Mouse (Mus musculus) olfactory bulb, adult 2 months (tissue): ENCODE results near the gene Mtfr1l.

Source experiments
- CTCF ChIP-seq: fragments of 200-500 bp; IDR thresholded peaks from 2 replicates; pipeline ENCODE4 v1.5.1; 2012; ENCODE audit warnings: low read depth, mild to moderate bottlenecking, low read length, moderate library complexity; ENCODE audit not compliant: insufficient read depth
- POLR2A ChIP-seq: fragments of 200-500 bp; IDR thresholded peaks from 2 replicates; pipeline ENCODE4 v1.6.1; 2012; ENCODE audit warnings: mild to moderate bottlenecking, low read depth, low read length, moderate library complexity; ENCODE audit not compliant: insufficient read depth

DNA sequence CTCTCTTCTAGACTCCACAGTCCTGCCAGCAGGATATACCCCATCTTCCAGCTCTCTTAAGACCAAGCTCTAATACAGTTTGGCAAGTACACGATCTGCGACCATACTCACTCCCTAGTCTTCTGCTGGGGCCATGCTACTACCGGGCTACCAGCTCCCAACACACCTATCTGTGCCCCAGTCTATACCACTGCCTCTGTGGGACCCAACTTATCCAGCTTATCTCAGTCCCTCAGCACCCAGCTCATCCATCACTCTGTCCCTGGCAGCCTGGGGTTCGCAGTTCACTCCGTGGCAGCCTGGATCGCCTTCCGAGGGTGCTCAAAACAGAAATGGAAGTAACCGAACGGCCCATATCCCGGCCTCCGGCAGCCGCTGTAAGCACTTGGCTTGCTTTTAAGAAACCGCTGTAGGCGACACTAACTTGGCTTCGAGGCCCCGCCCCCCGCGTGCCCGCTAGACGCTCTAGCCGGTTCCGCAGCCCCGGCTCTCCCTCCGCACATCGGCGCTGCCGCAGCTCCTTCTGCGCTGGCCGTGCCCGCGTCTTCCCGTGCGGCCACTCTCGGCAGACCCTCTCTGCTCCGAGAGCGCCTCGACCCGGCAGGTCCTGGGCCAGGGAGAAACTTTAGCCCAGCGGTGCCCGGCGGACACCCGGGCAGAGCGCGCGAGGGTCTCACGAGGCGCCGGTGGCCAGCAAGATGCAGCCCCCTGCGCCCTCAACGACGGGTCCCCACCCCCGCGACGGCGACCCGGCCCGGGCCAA is 882 bp downstream of the Mtfr1l start:
- TF ChIP-seq CTCF = no peak
- no peak for TF ChIP-seq POLR2A
